Mouse (Mus musculus): Measurements from ENCODE around the gene Pithd1. TPM values are rescaled to one million over a fixed set of nuclear protein-coding genes. Genes with fewer than 3 reads are reported as not detected.
"Not testable (repeated sequence)": the region's sequence is repeated elsewhere in the genome, so short reads cannot be mapped to it uniquely, and the experiment has no call there.

Pithd1 gene
- polyA plus RNA-seq, 1 experiment from 2014 or later = 60.6 TPM

DNA sequence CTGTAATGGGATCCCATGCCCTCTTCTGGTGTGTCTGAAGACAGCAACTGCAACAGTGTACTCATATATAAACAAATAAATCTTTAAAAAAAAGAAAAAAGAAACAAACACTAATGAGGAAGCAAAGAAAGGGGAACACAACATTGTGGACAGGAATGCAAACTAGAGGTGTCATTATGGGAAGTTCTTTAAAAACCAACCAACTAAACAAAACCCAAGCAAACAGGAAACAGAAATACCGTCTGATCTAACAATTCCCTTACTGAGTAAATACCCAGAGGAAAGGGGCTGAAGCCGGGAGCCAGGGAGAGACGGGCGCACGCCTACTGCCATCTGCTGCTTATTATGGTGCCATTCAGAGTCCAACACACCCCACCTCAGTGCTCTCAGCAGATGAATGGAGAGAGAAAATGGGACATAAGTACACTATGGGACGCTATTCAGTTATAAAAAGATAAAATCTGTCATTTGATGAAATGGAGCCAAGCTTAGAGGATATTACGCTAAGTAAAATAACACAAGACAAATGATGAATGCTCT lies 5.5 kb downstream of the Pithd1 start:
- Histone ChIP-seq H3K9ac (ENCODE audit: low read depth, low read length) (no peak overlapping the region), H3K9me3 (ENCODE audit: control insufficient read depth, low read length) (no peaks in the 10 kb centered on the region), H3K4me3 (ENCODE audit: low read depth, low read length) (no peak overlapping the region), H3K4me2 (replicated peaks; ENCODE audit: low read depth, low read length) (no peak overlapping the region), H3K27ac (ENCODE audit: low read depth, low read length) (no peak overlapping the region), H3K36me3 (ENCODE audit: control insufficient read depth, insufficient read depth, low read length) (0 out of 2 replicates have a peak, but pooled peaks cover 3% of the 10 kb centered on the region), H3K4me1 (replicated peaks; ENCODE audit: control insufficient read depth, insufficient read depth, low read length) (peaks cover 5% of the 10 kb centered on the region), H3K27me3 (ENCODE audit: control insufficient read depth, insufficient read depth, low read length) (no peaks in the 10 kb centered on the region)
- 87% methylated on average over 7 of the region's 7 CpGs for WGBS
- ATAC-seq (ENCODE audit: low FRiP score) (no peak), DNase-seq (ENCODE audit: low spot score) (no peak)

DNA sequence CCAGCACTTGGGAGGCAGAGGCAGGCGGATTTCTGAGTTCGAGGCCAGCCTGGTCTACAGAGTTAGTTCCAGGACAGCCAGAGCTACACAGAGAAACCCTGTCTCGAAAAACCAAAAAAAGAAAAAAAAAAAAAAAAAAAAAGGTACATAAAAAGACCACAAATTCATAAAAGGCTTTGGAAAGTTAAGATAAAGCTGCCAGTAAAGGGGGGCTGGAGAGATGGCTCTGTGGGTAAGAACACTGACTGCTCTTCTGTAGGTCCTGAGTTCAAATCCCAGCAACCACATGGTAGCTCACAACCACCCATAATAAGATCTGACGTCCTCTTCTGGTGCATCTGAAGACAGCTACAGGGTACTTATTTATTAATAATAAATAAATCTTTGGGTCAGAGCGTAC lies 6.8 kb downstream of the Pithd1 start:
- H3K9ac ChIP-seq (ENCODE audit: low read depth, low read length); H3K4me1 ChIP-seq (replicated peaks; ENCODE audit: control insufficient read depth, insufficient read depth, low read length); ATAC-seq (ENCODE audit: low FRiP score); H3K9me3 ChIP-seq (ENCODE audit: control insufficient read depth, low read length); DNase-seq (ENCODE audit: low spot score); H3K4me2 ChIP-seq (replicated peaks; ENCODE audit: low read depth, low read length); H3K27ac ChIP-seq (ENCODE audit: low read depth, low read length); H3K4me3 ChIP-seq (ENCODE audit: low read depth, low read length); H3K27me3 ChIP-seq (ENCODE audit: control insufficient read depth, insufficient read depth, low read length); H3K36me3 ChIP-seq (ENCODE audit: control insufficient read depth, insufficient read depth, low read length): not testable (repeated sequence)
- 93% methylated on average over 5 of the region's 5 CpGs for WGBS

DNA sequence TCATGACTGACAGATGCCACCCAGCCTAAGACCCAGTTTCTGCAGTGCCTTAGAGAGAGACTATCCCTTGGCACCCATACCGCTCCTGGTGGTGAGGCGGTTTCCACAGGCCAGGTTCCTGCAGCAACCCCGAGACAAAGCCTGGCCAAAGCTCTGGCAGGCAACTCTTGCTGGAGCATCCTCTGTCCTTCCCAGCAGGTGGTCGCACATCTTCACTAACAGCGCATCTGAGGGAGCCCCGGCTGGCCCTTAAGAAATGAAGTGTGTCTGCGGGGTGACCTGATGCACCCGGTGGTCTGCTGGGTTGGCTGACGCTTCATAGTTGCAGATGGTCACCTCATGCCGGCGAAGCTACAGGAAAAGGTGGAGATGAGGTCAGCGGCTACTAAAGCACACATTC lies 10.9 kb downstream of the Pithd1 start:
- Histone ChIP-seq H3K9me3 (ENCODE audit: control insufficient read depth, low read length) (no peaks in the 10 kb centered on the region), H3K4me3 (ENCODE audit: low read depth, low read length) (no peak overlapping the region), H3K27me3 (ENCODE audit: control insufficient read depth, insufficient read depth, low read length) (no peaks in the 10 kb centered on the region), H3K9ac (ENCODE audit: low read depth, low read length) (no peak overlapping the region), H3K4me1 (replicated peaks; ENCODE audit: control insufficient read depth, insufficient read depth, low read length) (peaks cover 4% of the 10 kb centered on the region; the same call in 1 of the 2 replicates), H3K36me3 (ENCODE audit: control insufficient read depth, insufficient read depth, low read length) (0 out of 2 replicates have a peak, but pooled peaks cover 5% of the 10 kb centered on the region), H3K27ac (ENCODE audit: low read depth, low read length) (no peak overlapping the region), H3K4me2 (replicated peaks; ENCODE audit: low read depth, low read length) (no peak overlapping the region)
- DNase-seq (ENCODE audit: low spot score) (no peak), ATAC-seq (ENCODE audit: low FRiP score) (no peak)
- 88% methylated on average over 12 of the region's 12 CpGs for WGBS

DNA sequence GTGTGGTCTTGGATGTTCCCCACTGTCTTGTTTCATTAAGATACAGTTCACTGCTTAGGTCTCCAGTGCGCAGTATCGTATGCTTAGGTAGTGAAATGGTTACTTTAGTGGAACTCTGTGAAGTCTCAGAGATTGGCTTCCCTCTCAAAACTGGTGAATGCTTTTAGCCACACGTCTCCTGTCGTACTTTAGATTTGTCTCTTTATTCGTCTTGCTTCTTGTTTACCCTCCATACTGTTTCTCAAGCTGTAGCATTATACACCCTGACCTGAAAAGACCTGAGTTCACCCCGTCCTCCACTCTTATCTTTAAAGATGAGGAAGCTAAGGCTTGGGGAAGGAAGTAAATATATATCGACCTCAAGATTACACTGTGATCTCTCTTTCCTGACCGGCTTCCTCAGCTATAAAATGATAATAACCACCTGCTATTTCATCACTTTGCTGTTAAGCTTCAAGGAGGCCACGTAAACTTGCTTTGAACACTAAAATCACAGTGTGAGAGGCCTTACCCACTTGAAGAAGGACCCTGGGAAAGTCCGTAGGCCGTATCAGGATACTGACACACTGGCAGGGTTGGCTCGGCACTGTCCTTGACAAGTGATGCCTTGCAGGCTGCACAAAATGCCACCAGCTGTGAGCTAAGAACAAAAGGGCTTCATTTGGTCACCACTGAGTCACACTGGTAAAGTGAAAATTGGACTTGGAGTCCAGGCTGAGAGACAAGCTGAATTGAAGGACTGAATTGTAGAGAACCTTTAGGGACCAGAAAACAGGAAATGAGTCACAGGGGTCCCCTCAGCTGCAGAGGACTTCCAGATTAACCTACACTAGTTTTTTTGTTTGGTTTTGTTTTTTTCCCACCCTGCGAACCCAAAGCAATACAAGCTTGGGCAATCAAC lies 13.9 kb downstream of the Pithd1 start:
- H3K36me3 ChIP-seq (ENCODE audit: control insufficient read depth, insufficient read depth, low read length) = peaks cover 21% of the 10 kb centered on the region

DNA sequence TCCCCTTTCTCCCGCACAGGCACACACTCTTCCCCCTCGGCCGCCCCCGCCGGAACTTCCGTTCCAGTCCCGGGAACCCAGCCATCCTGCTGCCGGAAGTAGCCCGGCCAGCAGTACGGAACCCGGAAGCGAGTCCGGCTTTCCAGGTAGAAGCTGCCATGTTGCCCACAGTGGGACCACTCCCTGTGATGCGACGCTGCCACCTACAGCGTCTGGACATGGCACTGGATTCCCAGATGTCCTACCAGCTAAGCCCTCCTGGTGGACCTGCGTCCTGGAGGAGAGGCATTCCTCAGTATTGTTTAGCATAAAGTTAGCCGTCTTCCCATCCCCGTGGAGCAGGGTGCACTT lies 14.5 kb downstream of the Pithd1 start, which contains the start of gene Lypla2:
Gene Lypla2 (minus strand): TSS at position 71 of the 351 bp plus-strand sequence.
- DNase-seq (ENCODE audit: low spot score) (peak; percentile 83), ATAC-seq (ENCODE audit: low FRiP score) (peak; percentile 78)
- 2% methylated on average over 18 of the region's 19 CpGs for WGBS
- Histone ChIP-seq H3K4me3 (ENCODE audit: low read depth, low read length) (peak within 1 kb of the TSS; percentile 96), H3K27ac (ENCODE audit: low read depth, low read length) (peak within 1 kb of the TSS; percentile 39; the same call in 1 of the 2 replicates), H3K4me1 (replicated peaks; ENCODE audit: control insufficient read depth, insufficient read depth, low read length) (peaks cover 4% of the 10 kb centered on the region; the same call in 1 of the 2 replicates), H3K9me3 (ENCODE audit: control insufficient read depth, low read length) (no peaks in the 10 kb centered on the region), H3K9ac (ENCODE audit: low read depth, low read length) (peak within 1 kb of the TSS; percentile 92), H3K27me3 (ENCODE audit: control insufficient read depth, insufficient read depth, low read length) (no peaks in the 10 kb centered on the region), H3K4me2 (replicated peaks; ENCODE audit: low read depth, low read length) (peak within 1 kb of the TSS; percentile 96), H3K36me3 (ENCODE audit: control insufficient read depth, insufficient read depth, low read length) (peaks cover 24% of the 10 kb centered on the region)

More for the DNA sequence above, 13.9 kb downstream of the Pithd1 start:
- Histone ChIP-seq H3K9ac (ENCODE audit: low read depth, low read length) (peak overlapping the region; percentile 92; the same call in 1 of the 2 replicates), H3K27ac (ENCODE audit: low read depth, low read length) (no peak overlapping the region), H3K4me2 (replicated peaks; ENCODE audit: low read depth, low read length) (peak overlapping the region; percentile 96), H3K4me3 (ENCODE audit: low read depth, low read length) (peak overlapping the region; percentile 96), H3K27me3 (ENCODE audit: control insufficient read depth, insufficient read depth, low read length) (no peaks in the 10 kb centered on the region), H3K9me3 (ENCODE audit: control insufficient read depth, low read length) (no peaks in the 10 kb centered on the region), H3K4me1 (replicated peaks; ENCODE audit: control insufficient read depth, insufficient read depth, low read length) (peaks cover 4% of the 10 kb centered on the region; the same call in 1 of the 2 replicates)
- ATAC-seq (ENCODE audit: low FRiP score) (no peak), DNase-seq (ENCODE audit: low spot score) (no peak)
- 79% methylated on average over 13 of the region's 13 CpGs for WGBS

DNA sequence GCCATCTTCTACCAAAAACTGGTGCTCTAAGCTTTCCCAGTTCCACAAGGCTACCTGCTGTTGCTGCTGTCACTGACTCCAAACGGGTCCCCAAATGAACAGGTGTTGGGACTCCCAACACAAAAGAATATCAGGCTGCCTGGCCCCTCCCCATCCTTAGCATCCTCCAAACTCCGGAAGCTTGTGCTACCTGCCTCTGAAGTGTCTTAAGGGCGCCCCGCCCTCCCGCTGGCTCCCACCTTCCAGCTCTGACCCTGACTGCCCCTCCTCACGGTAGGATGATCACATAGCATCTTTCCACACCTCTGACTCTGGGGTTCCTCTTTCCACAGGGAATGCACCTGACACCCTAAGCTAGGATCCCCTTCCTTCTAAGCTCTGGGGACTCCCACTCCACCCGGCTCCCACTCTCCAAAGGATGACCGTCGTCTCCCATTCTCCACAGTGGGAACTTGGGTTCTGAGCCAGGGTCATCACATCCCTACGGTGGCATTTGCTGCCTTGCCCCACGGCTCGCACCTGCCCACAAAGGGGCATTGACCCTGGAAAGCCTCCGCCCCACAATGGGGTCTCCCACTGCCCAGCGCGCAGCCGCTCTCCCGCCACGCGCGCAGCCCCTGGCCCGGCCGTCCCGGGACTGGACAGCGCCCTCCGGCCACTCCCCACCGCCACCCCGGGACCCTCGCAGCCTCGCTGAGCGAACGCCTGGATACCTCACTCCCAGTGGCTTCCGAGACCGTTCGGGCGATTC lies 15.1 kb downstream of the Pithd1 start:
- H3K27ac ChIP-seq (ENCODE audit: low read depth, low read length) = peak overlapping the region; percentile 39; the same call in 1 of the 2 replicates
- peak overlapping the region; percentile 96 for H3K4me3 ChIP-seq (ENCODE audit: low read depth, low read length)
- peaks cover 29% of the 10 kb centered on the region for H3K36me3 ChIP-seq (ENCODE audit: control insufficient read depth, insufficient read depth, low read length)
- 1% methylated on average over 34 of the region's 35 CpGs for WGBS
- no peak for DNase-seq (ENCODE audit: low spot score)
- H3K4me2 ChIP-seq (replicated peaks; ENCODE audit: low read depth, low read length) = peak overlapping the region; percentile 96
- no peaks in the 10 kb centered on the region for H3K9me3 ChIP-seq (ENCODE audit: control insufficient read depth, low read length)
- peak overlapping the region; percentile 92 for H3K9ac ChIP-seq (ENCODE audit: low read depth, low read length)
- ATAC-seq (ENCODE audit: low FRiP score) = peak; percentile 73
- no peaks in the 10 kb centered on the region for H3K27me3 ChIP-seq (ENCODE audit: control insufficient read depth, insufficient read depth, low read length)
- peaks cover 4% of the 10 kb centered on the region; the same call in 1 of the 2 replicates for H3K4me1 ChIP-seq (replicated peaks; ENCODE audit: control insufficient read depth, insufficient read depth, low read length)

DNA sequence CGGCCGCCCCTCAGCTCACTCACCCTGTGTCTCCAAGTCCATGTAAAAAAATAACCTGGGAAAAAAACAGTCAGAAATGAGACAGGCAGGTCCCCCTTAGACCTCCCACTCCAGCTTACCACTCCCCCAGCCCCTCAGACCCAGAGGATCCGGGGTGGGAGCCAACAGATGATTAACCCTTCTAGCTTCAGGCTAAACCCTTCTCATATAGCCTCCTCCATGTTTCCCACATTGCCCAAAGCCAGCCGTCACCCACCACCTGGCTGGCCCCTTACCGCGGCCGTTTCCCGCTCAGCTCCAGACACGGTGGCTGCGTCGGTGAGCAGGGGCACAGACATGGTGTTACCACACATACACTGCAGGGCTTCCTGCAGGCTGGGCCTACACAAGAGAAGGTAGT lies 16.5 kb downstream of the Pithd1 start:
- H3K4me1 ChIP-seq (replicated peaks; ENCODE audit: control insufficient read depth, insufficient read depth, low read length) = peaks cover 4% of the 10 kb centered on the region; the same call in 1 of the 2 replicates
- no peak overlapping the region for H3K4me3 ChIP-seq (ENCODE audit: low read depth, low read length)
- H3K9me3 ChIP-seq (ENCODE audit: control insufficient read depth, low read length) = no peaks in the 10 kb centered on the region
- no peak overlapping the region for H3K4me2 ChIP-seq (replicated peaks; ENCODE audit: low read depth, low read length)
- DNase-seq (ENCODE audit: low spot score) (no peak), ATAC-seq (ENCODE audit: low FRiP score) (no peak)
- 93% methylated on average over 11 of the region's 11 CpGs for WGBS
- peaks cover 27% of the 10 kb centered on the region for H3K36me3 ChIP-seq (ENCODE audit: control insufficient read depth, insufficient read depth, low read length)
- no peak overlapping the region for H3K27ac ChIP-seq (ENCODE audit: low read depth, low read length)
- H3K27me3 ChIP-seq (ENCODE audit: control insufficient read depth, insufficient read depth, low read length) = no peaks in the 10 kb centered on the region
- H3K9ac ChIP-seq (ENCODE audit: low read depth, low read length) = no peak overlapping the region

DNA sequence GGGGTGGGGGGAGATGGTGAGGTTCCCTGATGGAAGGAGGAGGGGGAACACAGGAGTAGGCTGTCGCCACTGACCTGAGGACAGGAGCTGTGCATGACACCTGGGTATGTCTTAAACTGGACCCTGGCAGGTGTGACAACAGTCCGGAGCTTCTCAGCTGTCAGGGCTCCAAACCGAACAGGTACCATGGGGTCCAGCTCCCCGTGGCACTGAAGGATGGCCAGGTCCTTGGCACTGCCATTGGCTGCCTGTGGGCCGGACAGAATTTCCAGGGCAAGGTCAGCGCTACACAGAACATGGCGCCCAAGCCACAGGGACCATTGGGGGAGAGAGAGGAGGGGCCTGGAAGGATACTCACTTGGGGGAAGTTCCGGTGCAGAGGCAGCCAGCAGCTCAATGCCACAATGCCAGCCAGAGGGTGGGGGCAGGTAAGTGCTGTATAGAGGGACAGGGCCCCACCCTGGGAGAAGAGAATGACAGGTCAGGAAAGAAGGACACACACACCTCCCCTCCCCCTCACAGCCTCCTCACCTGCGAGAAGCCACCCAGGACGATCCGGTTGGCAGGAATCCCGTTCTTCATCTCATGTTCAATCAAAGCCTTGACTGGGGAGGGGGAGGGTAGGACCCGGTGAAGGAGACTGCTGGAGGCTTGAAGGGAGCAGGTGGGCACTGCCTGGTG lies 17.9 kb downstream of the Pithd1 start:
- H3K27me3 ChIP-seq (ENCODE audit: control insufficient read depth, insufficient read depth, low read length) = no peaks in the 10 kb centered on the region
- peaks cover 7% of the 10 kb centered on the region; the same call in 1 of the 2 replicates for H3K4me1 ChIP-seq (replicated peaks; ENCODE audit: control insufficient read depth, insufficient read depth, low read length)
- H3K36me3 ChIP-seq (ENCODE audit: control insufficient read depth, insufficient read depth, low read length) = peaks cover 27% of the 10 kb centered on the region
- no peak for DNase-seq (ENCODE audit: low spot score)
- no peak overlapping the region for H3K4me3 ChIP-seq (ENCODE audit: low read depth, low read length)
- 84% methylated on average over 13 of the region's 13 CpGs for WGBS
- no peak overlapping the region for H3K27ac ChIP-seq (ENCODE audit: low read depth, low read length)
- no peak overlapping the region for H3K4me2 ChIP-seq (replicated peaks; ENCODE audit: low read depth, low read length)
- no peaks in the 10 kb centered on the region for H3K9me3 ChIP-seq (ENCODE audit: control insufficient read depth, low read length)
- ATAC-seq (ENCODE audit: low FRiP score) = no peak
- H3K9ac ChIP-seq (ENCODE audit: low read depth, low read length) = no peak overlapping the region

Measured in hindbrain, embryonic 11.5 days (tissue).